Mouse (Mus musculus) CH12.LX (cell line): ENCODE measurements at regions not wholly inside any gene's neighbourhood (a gene's known extent, or its start where the extent isn't known, plus 50 kb on each side); places are given as distances from the start of the nearest gene placed in this dataset.

Experiments used
- DNase-seq: peaks from one replicate; pipeline ENCODE4 v3.0.0-alpha.2; 2013; ENCODE audit errors: extremely low read depth
- H3K27ac ChIP-seq: 2 replicates; pipeline ENCODE4 v1.5.1; 2012; ENCODE audit warnings: low read depth, mild to moderate bottlenecking, control low read depth, moderate library complexity; ENCODE audit not compliant: insufficient read depth
- H3K27me3 ChIP-seq: replicated peaks from 2 replicates; pipeline ENCODE3; 2012; ENCODE audit warnings: inconsistent platforms
- H3K36me3 ChIP-seq, 2 experiments: replicated peaks in 1 of 2; 2 replicates each; pipeline versions ENCODE3 to v1.6.1; 2012; ENCODE audit warnings: inconsistent platforms in 1 of 2, low read length in 1 of 2, mild to moderate bottlenecking in 1 of 2, mixed read lengths in 1 of 2, moderate library complexity in 1 of 2; ENCODE audit not compliant: control insufficient read depth in 1 of 2, insufficient read depth in 1 of 2
- H3K4me1 ChIP-seq, 2 experiments: 2 replicates each; pipeline ENCODE4 v1.6.1; 2012; ENCODE audit warnings: inconsistent platforms in 1 of 2, moderate library complexity in 1 of 2; ENCODE audit not compliant: insufficient read depth in 2 of 2, control insufficient read depth in 1 of 2
- H3K4me2 ChIP-seq: 2 replicates; pipeline ENCODE4 v1.6.1; 2012; ENCODE audit warnings: low read depth, mild to moderate bottlenecking, control low read depth; ENCODE audit not compliant: poor library complexity, insufficient read depth, severe bottlenecking
- H3K4me3 ChIP-seq, 3 experiments: fragments of 150-350 bp in 1 of 3; sonication (generic) in 1 of 3; replicated peaks in 1 of 3; 2 replicates each; pipeline versions ENCODE3 to v1.5.1; 2011 to 2012; ENCODE audit warnings: low read depth in 2 of 3, low read length in 2 of 3, mild to moderate bottlenecking in 2 of 3, moderate library complexity in 2 of 3, control low read depth in 1 of 3, improper control_type of control experiment in 1 of 3, inconsistent platforms in 1 of 3, mixed read lengths in 1 of 3; ENCODE audit not compliant: poor library complexity in 1 of 3
- H3K79me2 ChIP-seq: replicated peaks from 2 replicates; pipeline ENCODE4 v1.6.1; 2012; ENCODE audit warnings: mild to moderate bottlenecking, moderate library complexity; ENCODE audit not compliant: control insufficient read depth, poor library complexity, insufficient read depth, severe bottlenecking; ENCODE audit errors: extremely low read depth
- H3K9ac ChIP-seq: 2 replicates; pipeline ENCODE4 v1.6.1; 2012; ENCODE audit warnings: low read depth, mild to moderate bottlenecking, control low read depth, moderate library complexity; ENCODE audit not compliant: insufficient read depth
- H3K9me3 ChIP-seq: replicated peaks from 2 replicates; pipeline ENCODE3; 2012; ENCODE audit warnings: low read length, inconsistent platforms, mixed read lengths
- BHLHE40 ChIP-seq: IDR thresholded peaks from 2 replicates; pipeline ENCODE4 v1.6.1; 2011; ENCODE audit warnings: mild to moderate bottlenecking, low read depth, low read length, improper control_type of control experiment
- CHD1 ChIP-seq: IDR thresholded peaks from 2 replicates; pipeline ENCODE4 v1.6.1; 2012; ENCODE audit warnings: low read depth, low read length, improper control_type of control experiment, inconsistent platforms
- CTCF ChIP-seq, 2 experiments: IDR thresholded peaks in 1 of 2; conservative IDR thresholded peaks in 1 of 2; 2 replicates each; pipeline ENCODE4 v1.5.1; 2011 to 2012; ENCODE audit warnings: low read depth in 2 of 2, low read length in 2 of 2, improper control_type of control experiment in 1 of 2, inconsistent platforms in 1 of 2, mild to moderate bottlenecking in 1 of 2, moderate library complexity in 1 of 2
- EP300 ChIP-seq: IDR thresholded peaks from 2 replicates; pipeline ENCODE4 v1.6.1; 2011; ENCODE audit warnings: low read length, improper control_type of control experiment
- IRF4 ChIP-seq: IDR thresholded peaks from 2 replicates; pipeline ENCODE4 v1.6.1; 2014; ENCODE audit warnings: low read depth, mild to moderate bottlenecking, inconsistent platforms, low read length, improper control_type of control experiment
- JUN ChIP-seq: IDR thresholded peaks from 2 replicates; pipeline ENCODE4 v1.6.1; 2011; ENCODE audit warnings: low read depth, mild to moderate bottlenecking, low read length, improper control_type of control experiment, moderate library complexity; ENCODE audit not compliant: insufficient read depth
- MAFK ChIP-seq: IDR thresholded peaks from 2 replicates; pipeline ENCODE4 v1.6.1; 2011; ENCODE audit warnings: low read length, improper control_type of control experiment; ENCODE audit not compliant: insufficient replicate concordance
- MAZ ChIP-seq: IDR thresholded peaks from 2 replicates; pipeline ENCODE4 v1.6.1; 2012; ENCODE audit warnings: low read depth, mild to moderate bottlenecking, inconsistent platforms, low read length, improper control_type of control experiment, moderate library complexity
- MEF2A ChIP-seq: IDR thresholded peaks from 2 replicates; pipeline ENCODE4 v1.6.1; 2014; ENCODE audit warnings: low read depth, mild to moderate bottlenecking, inconsistent platforms, low read length, improper control_type of control experiment, borderline replicate concordance
- MXI1 ChIP-seq: IDR thresholded peaks from 2 replicates; pipeline ENCODE4 v1.6.1; 2011; ENCODE audit warnings: mild to moderate bottlenecking, low read depth, low read length, improper control_type of control experiment
- MYC ChIP-seq: IDR thresholded peaks from 2 replicates; pipeline ENCODE4 v1.6.1; 2011; ENCODE audit warnings: low read depth, mild to moderate bottlenecking, improper control_type of control experiment, low read length
- NRF1 ChIP-seq: IDR thresholded peaks from 2 replicates; pipeline ENCODE4 v1.6.1; 2014; ENCODE audit warnings: low read depth, mild to moderate bottlenecking, inconsistent platforms, low read length, improper control_type of control experiment, moderate library complexity
- PAX5 ChIP-seq: IDR thresholded peaks from 2 replicates; pipeline ENCODE4 v1.6.1; 2012; ENCODE audit warnings: low read length, inconsistent platforms, mixed read lengths
- POLR2A ChIP-seq: IDR thresholded peaks from 2 replicates; pipeline ENCODE4 v1.6.1; 2011; ENCODE audit warnings: low read depth, mild to moderate bottlenecking, improper control_type of control experiment, low read length
- SIN3A ChIP-seq: IDR thresholded peaks from 2 replicates; pipeline ENCODE4 v1.6.1; 2012; ENCODE audit warnings: low read length, improper control_type of control experiment, inconsistent platforms
- SMC3 ChIP-seq: IDR thresholded peaks from 2 replicates; pipeline ENCODE4 v1.6.1; 2011; ENCODE audit warnings: low read depth, low read length, improper control_type of control experiment
- TBP ChIP-seq: conservative IDR thresholded peaks from 2 replicates; pipeline ENCODE4 v1.6.1; 2011; ENCODE audit warnings: low read depth, low read length, improper control_type of control experiment
- TCF12 ChIP-seq: IDR thresholded peaks from 2 replicates; pipeline ENCODE4 v1.6.1; 2014; ENCODE audit warnings: low read depth, mild to moderate bottlenecking, inconsistent platforms, low read length, improper control_type of control experiment
- UBTF ChIP-seq: IDR thresholded peaks from 2 replicates; pipeline ENCODE4 v1.6.1; 2012; ENCODE audit warnings: low read depth, mild to moderate bottlenecking, inconsistent platforms, low read length, improper control_type of control experiment, moderate library complexity
- USF1 ChIP-seq: IDR thresholded peaks from 2 replicates; pipeline ENCODE4 v1.6.1; 2014; ENCODE audit warnings: low read depth, mild to moderate bottlenecking, inconsistent platforms, low read length, improper control_type of control experiment
- ZC3H11A ChIP-seq: IDR thresholded peaks from 2 replicates; pipeline ENCODE4 v1.6.1; 2012; ENCODE audit warnings: low read depth, mild to moderate bottlenecking, inconsistent platforms, low read length, improper control_type of control experiment
- ZNF384 ChIP-seq: IDR thresholded peaks from 2 replicates; pipeline ENCODE4 v1.6.1; 2012; ENCODE audit warnings: low read depth, low read length, improper control_type of control experiment, inconsistent platforms
- dilution Hi-C: fragments of 300-500 bp; cut with MboI; formaldehyde crosslinking; loops from 2 replicates; pipeline ENCODE4 v1.14.3; 2020; ENCODE audit warnings: low sequenced_read_pairs; ENCODE audit not compliant: extremely low pct_unique_long_range_greater_than_20kb, extremely low pct_ligation_motif_present
- in situ Hi-C: fragments of 300-500 bp; cut with MboI; formaldehyde crosslinking; loops from 3 replicates; pipeline ENCODE4 v1.14.3; 2019; ENCODE audit warnings: low sequenced_read_pairs, low pct_ligation_motif_present, low pct_unique_long_range_greater_than_20kb, mixed read lengths

DNA sequence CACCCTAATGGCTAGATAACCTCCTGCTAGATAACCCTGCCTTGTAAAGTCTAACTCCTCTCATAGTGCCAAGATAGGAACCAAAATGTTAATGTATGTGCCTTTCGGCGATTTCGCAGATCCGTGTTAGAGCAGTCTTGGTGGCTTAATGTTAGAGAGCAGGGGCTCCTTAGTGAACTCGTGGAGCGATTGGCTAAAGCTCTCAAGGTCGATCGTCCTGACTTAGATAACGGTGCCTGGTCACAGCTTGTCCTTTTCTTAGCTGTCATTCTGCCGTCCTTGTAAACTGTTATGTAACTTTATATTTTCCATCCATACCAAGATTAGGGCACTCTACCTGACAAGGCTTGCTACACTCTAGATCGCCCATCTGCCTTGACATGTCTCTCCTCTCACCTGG lies 119.5 kb upstream of the Prox1 start:
- no peaks in the 10 kb centered on the region for H3K79me2 ChIP-seq
- no peak overlapping the region for H3K4me2 ChIP-seq
- no peaks in the 10 kb centered on the region for H3K9me3 ChIP-seq
- dilution Hi-C loops (no loop called here), in situ Hi-C loops (no loop called here)
- no peak overlapping the region for H3K9ac ChIP-seq
- H3K27ac ChIP-seq = no peak overlapping the region
- peaks cover 84% of the 10 kb centered on the region for H3K27me3 ChIP-seq
- H3K4me1 ChIP-seq = no peaks in the 10 kb centered on the region
- DNase-seq = no peak
- H3K36me3 ChIP-seq = no peaks in the 10 kb centered on the region
- H3K4me3 ChIP-seq = no peak overlapping the region
- TF ChIP-seq MAFK (no peak), CTCF (conservative IDR thresholded peaks at IDR 0.05 in 1 of 2, IDR thresholded peaks at IDR 0.05 in 1 of 2; ENCODE audit: low read depth in 2 of 2, low read length in 2 of 2) (no peak), EP300 (no peak), MAZ (no peak), MEF2A (no peak), IRF4 (no peak), TCF12 (no peak), BHLHE40 (no peak), ZC3H11A (no peak), NRF1 (no peak), MXI1 (no peak), ZNF384 (no peak), SMC3 (no peak), PAX5 (no peak)

DNA sequence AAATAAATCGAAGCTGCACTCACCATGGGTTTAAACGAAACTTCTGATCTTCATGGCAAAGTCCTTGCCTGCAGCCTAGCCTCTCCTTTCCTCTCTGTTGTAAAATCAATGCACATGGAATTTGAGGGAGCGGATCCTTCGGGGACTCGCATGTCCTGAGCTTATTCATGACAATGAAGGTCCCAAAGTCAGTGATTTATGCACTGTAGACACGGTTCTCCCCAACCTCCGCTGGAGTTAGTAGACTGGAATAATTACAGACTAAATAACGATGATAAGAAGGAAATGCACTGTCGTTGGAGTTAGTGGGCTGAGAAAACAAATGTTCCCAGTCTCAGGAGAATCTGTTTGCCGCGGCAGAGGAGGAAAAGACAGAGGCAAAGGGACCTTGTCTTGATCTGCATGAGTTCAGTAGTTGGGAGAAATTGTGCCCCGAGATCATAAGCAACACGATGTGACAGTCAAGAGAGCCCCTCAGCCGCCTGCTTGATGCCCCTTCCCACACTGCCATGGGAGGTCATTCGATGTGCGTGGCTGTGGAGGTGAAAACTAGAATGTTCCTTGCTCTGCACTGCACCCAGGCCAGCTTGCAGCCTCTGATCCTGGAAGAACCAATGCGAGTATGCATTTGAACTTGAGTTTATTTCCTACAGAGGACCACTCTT lies 116.1 kb upstream of the Prox1 start:
- no peaks in the 10 kb centered on the region for H3K36me3 ChIP-seq
- H3K27ac ChIP-seq = no peak overlapping the region
- H3K27me3 ChIP-seq = peaks cover 89% of the 10 kb centered on the region
- no peak overlapping the region for H3K4me2 ChIP-seq
- in situ Hi-C loops = no loop called here
- H3K9ac ChIP-seq = no peak overlapping the region
- no peaks in the 10 kb centered on the region for H3K9me3 ChIP-seq
- H3K4me3 ChIP-seq = no peak overlapping the region
- TF ChIP-seq JUN (no peak), POLR2A (no peak), USF1 (no peak), TBP (no peak), UBTF (no peak), MYC (no peak), MEF2A (no peak), MXI1 (no peak), EP300 (no peak), SIN3A (no peak), MAZ (no peak), CHD1 (no peak), MAFK (no peak)
- H3K79me2 ChIP-seq = no peaks in the 10 kb centered on the region
- no peaks in the 10 kb centered on the region for H3K4me1 ChIP-seq
- no peak for DNase-seq
- dilution Hi-C loops = no loop called here
